Mouse (Mus musculus) liver, adult 2 months (tissue): Measurements from ENCODE around the gene Il4. TPM values are rescaled to one million over a fixed set of nuclear protein-coding genes. Genes with fewer than 3 reads are reported as not detected.

Experiments used
- polyA plus RNA-seq: library from polyadenylated mRNA; depleted of rRNA; stranded (reverse); fragments of >200 nt; gene quantifications from 2 replicates; pipeline ENCODE4 v1.2.3, GENCODE M21; 2012; rRNA removed
- total RNA-seq: library from RNA; depleted of rRNA; stranded (reverse); fragments of >200 nt; gene quantifications from 2 replicates; pipeline ENCODE4 v1.2.3, GENCODE M21; 2014; rRNA removed

Il4 gene
- total and polyA plus RNA-seq, 2 experiments, result 0.17 TPM; not detected in 1

Other genes starting within 250 kb of the Il4 start
- gene Leap2, start 195.5 kb downstream of the Il4 start, total RNA-seq, result 133 and 140 TPM in 2 replicates
- gene Leap2, start 195.5 kb downstream of the Il4 start, polyA plus RNA-seq, result 114 and 168 TPM in 2 replicates
- 256 TPM in 2 replicates for gene Uqcrq, start 187.8 kb downstream of the Il4 start, total RNA-seq
- 1,230 and 1,408 TPM in 2 replicates for gene Uqcrq, start 187.8 kb downstream of the Il4 start, polyA plus RNA-seq
- gene Gdf9, start 187.6 kb downstream of the Il4 start, total RNA-seq, result 0.09 and 0.34 TPM in 2 replicates
- 0.21 and 0.47 TPM in 2 replicates for gene Gdf9, start 187.6 kb downstream of the Il4 start, polyA plus RNA-seq
- 0.46 and 0.60 TPM in 2 replicates for gene Gm10447, start 161.6 kb downstream of the Il4 start, total RNA-seq
- gene Gm10447, start 161.6 kb downstream of the Il4 start, polyA plus RNA-seq, result 1.3 and 2.5 TPM in 2 replicates
- 12.8 and 15.4 TPM in 2 replicates for gene Shroom1, start 161.5 kb downstream of the Il4 start, total RNA-seq
- 36.6 and 43.4 TPM in 2 replicates for gene Shroom1, start 161.5 kb downstream of the Il4 start, polyA plus RNA-seq
- gene Gm9837, start 148.2 kb downstream of the Il4 start, total RNA-seq, result not detected in 2 replicates
- gene Gm9837, start 148.2 kb downstream of the Il4 start, polyA plus RNA-seq, result not detected in 2 replicates
- not detected in 2 replicates for gene Gm9945, start 138.5 kb downstream of the Il4 start, total RNA-seq
- gene Gm9945, start 138.5 kb downstream of the Il4 start, polyA plus RNA-seq, result not detected in 2 replicates
- gene Sowaha, start 138.4 kb downstream of the Il4 start, total RNA-seq, result not detected in 2 replicates
- not detected in 2 replicates for gene Sowaha, start 138.4 kb downstream of the Il4 start, polyA plus RNA-seq
- gene Sept8, start 99.4 kb downstream of the Il4 start, total RNA-seq, result 1.7 and 2.6 TPM in 2 replicates
- gene Sept8, start 99.4 kb downstream of the Il4 start, polyA plus RNA-seq, result 2.0 and 2.1 TPM in 2 replicates
- gene Kif3a, start 51.3 kb downstream of the Il4 start, total RNA-seq, result 2.2 and 2.7 TPM in 2 replicates
- gene Kif3a, start 51.3 kb downstream of the Il4 start, polyA plus RNA-seq, result 0.98 and 1.2 TPM in 2 replicates
- not detected in 2 replicates for gene Il13, start 16.0 kb upstream of the Il4 start, total RNA-seq
- not detected in 2 replicates for gene Il13, start 16.0 kb upstream of the Il4 start, polyA plus RNA-seq
- gene Rad50, start 88.7 kb upstream of the Il4 start, total RNA-seq, result 4.9 and 5.4 TPM in 2 replicates
- gene Rad50, start 88.7 kb upstream of the Il4 start, polyA plus RNA-seq, result 1.2 and 1.7 TPM in 2 replicates
- 0.09 TPM in 1 of 2 replicates, not detected in the other for gene Il5, start 102.1 kb upstream of the Il4 start, total RNA-seq
- not detected in 2 replicates for gene Il5, start 102.1 kb upstream of the Il4 start, polyA plus RNA-seq
- 37.5 and 44.2 TPM in 2 replicates for gene Irf1, start 151.3 kb upstream of the Il4 start, total RNA-seq
- gene Irf1, start 151.3 kb upstream of the Il4 start, polyA plus RNA-seq, result 27.9 and 43.0 TPM in 2 replicates
- not detected in 2 replicates for gene Gm17334, start 154.5 kb upstream of the Il4 start, total RNA-seq
- 0.16 TPM in 1 of 2 replicates, not detected in the other for gene Gm17334, start 154.5 kb upstream of the Il4 start, polyA plus RNA-seq
- 2.2 and 3.2 TPM in 2 replicates for gene Gm12216, start 240.6 kb upstream of the Il4 start, total RNA-seq
- gene Gm12216, start 240.6 kb upstream of the Il4 start, polyA plus RNA-seq, result 2.4 and 2.7 TPM in 2 replicates